ENCODE assay signal across 2 mouse cellular contexts in the genomic region with DNA sequence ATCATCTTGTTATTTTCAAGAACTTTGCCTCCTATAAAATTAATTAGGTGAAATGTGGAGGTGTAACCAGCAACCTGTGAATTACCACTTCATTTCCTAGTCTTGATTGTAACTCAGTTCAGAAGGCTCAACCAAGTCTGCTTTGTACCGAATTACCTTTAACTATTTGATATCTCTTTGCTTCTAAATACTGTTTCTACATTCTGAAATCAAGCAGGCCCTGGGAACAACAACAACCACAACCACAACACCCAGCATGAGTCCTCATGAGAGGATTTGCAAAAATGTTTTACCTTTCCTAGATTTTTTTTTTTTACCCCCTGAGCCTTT.
TF ChIP-seq lines count a peak whose summit lies in the region.

No protein-coding gene starts in this region.

TF ChIP-seq in CH12.LX, 34 proteins besides CTCF, POLR2A, EP300 and RAD21 (continued from another document):
- TF ChIP-seq SIN3A (IDR thresholded peaks at IDR 0.05; ENCODE audit: low read length), result no peak
- no peak; the same call in 1 of the 2 replicates for TF ChIP-seq ZNF384 (IDR thresholded peaks at IDR 0.05; ENCODE audit: low read depth, low read length)
- TF ChIP-seq TBP (conservative IDR thresholded peaks at IDR 0.05; ENCODE audit: low read depth, low read length), result 0 out of 2 replicates have a peak, but pooled peaks have one; percentile 12
TF ChIP-seq in CH12.LX: peak in this region for 1.

TF ChIP-seq in MEL, 35 proteins besides CTCF, POLR2A, EP300 and RAD21:
- TF ChIP-seq SMC3 (IDR thresholded peaks at IDR 0.05; ENCODE audit: low read depth, low read length) (no peak), ZNF384 (IDR thresholded peaks at IDR 0.05; ENCODE audit: low read depth, low read length) (no peak), MAX (IDR thresholded peaks at IDR 0.05; ENCODE audit: low read length) (no peak), CHD1 (IDR thresholded peaks at IDR 0.05; ENCODE audit: low read depth, low read length) (0 out of 2 replicates have a peak, but pooled peaks have one; percentile 70), ZMIZ1 (IDR thresholded peaks at IDR 0.05; ENCODE audit: low read depth, low read length) (0 out of 2 replicates have a peak, but pooled peaks have one; percentile 45), USF2 (IDR thresholded peaks at IDR 0.05; ENCODE audit: borderline replicate concordance in 1 of 2, insufficient read depth in 1 of 2, low read depth in 1 of 2, low read length in 2 of 2) (no peak)
